Mouse (Mus musculus) lung, embryonic 16.5 days (tissue): ENCODE data around the gene Rasal3. TPM values are rescaled to one million over a fixed set of nuclear protein-coding genes. Genes with fewer than 3 reads are reported as not detected.

Source experiments
- microRNA-seq: library from miRNA; unstranded; fragments of <30 nt; microRNA quantifications from one replicate; pipeline ENCODE4, GENCODE M21; 2016
- polyA plus RNA-seq: library from polyadenylated mRNA; unstranded; fragments of >200 nt; fragmentation: Nextera tagmentation; extraction: Ambion mirVana; gene quantifications from 2 replicates; pipeline ENCODE4 v1.2.1, GENCODE M21; 2015

Rasal3 gene
- polyA plus RNA-seq, 1 experiment from 2014 or later, result 1.7 TPM

Small RNA genes lying within 50 kb of the gene (microRNA-seq; reads per million reads assigned to microRNA genes)
- not detected for gene Gm22201

Other genes with a start within 250 kb of the Rasal3 start
- gene Notch3, start 236.7 kb downstream of the Rasal3 start, polyA plus RNA-seq, result 17.1 and 17.3 TPM in 2 replicates
- 0.21 and 0.24 TPM in 2 replicates for gene Ephx3, start 214.0 kb downstream of the Rasal3 start, polyA plus RNA-seq
- 70.6 and 83.2 TPM in 2 replicates for gene Brd4, start 118.9 kb downstream of the Rasal3 start, polyA plus RNA-seq
- gene Akap8, start 82.3 kb downstream of the Rasal3 start, polyA plus RNA-seq, result 92.9 and 100 TPM in 2 replicates
- 101 and 108 TPM in 2 replicates for gene Akap8l, start 53.0 kb downstream of the Rasal3 start, polyA plus RNA-seq
- 22.6 and 27.0 TPM in 2 replicates for gene Wiz, start 14.1 kb downstream of the Rasal3 start, polyA plus RNA-seq
- gene Pglyrp2, start 20.6 kb upstream of the Rasal3 start, polyA plus RNA-seq, result 0.74 TPM in 1 of 2 replicates, not detected in the other
- gene Cyp4f39, start 49.1 kb upstream of the Rasal3 start, polyA plus RNA-seq, result 0.69 and 0.80 TPM in 2 replicates
- gene Cyp4f17, start 102.5 kb upstream of the Rasal3 start, polyA plus RNA-seq, result 7.9 and 8.7 TPM in 2 replicates
- 19.7 and 22.7 TPM in 2 replicates for gene Cyp4f16, start 133.0 kb upstream of the Rasal3 start, polyA plus RNA-seq
- gene Cyp4f37, start 217.7 kb upstream of the Rasal3 start, polyA plus RNA-seq, result not detected in 2 replicates